In the genomic region with DNA sequence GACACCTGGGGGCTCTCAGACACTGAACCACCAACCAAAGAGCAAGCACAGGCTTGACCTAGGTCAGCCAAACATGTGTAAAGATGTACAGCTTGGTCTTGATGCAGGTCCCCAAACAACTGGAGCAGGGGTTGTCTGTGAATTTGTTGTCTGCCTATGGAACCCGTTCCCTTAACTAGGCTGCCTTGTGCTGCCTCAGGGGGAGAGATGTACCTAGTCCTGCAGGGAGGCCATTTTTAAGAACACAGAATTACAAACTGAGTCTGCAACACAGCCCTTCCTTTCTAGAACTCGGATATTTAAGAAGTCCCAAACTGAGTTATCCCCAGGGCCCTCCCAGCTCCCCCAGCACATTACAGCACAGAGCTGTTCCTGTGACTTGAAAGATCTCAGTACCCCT, we compare ENCODE assay signal across 10 mouse cellular contexts. TPM values are rescaled to one million over a fixed set of nuclear protein-coding genes. Genes with fewer than 3 reads are reported as not detected.
A peak's percentile ranks its signal among the peaks of the same experiment; 100 is the strongest.
DNase-seq lines count a peak whose midpoint lies in the region; ATAC-seq lines count a peak whose summit lies in the region.
"Had no signal": no experiment of that assay in that cellular context is flagged by ENCODE, and none has a peak within 500 bp of the region (broad histone marks: within the 10 kb centered on the region; RNA-seq: fewer than 3 reads in every experiment).

No protein-coding gene starts in this region.

- no peaks in the 10 kb centered on the region; the same call in 1 of the 2 replicates for H3K4me1 ChIP-seq in hindbrain, embryonic 15.5 days (replicated peaks)
- H3K4me1 ChIP-seq in hindbrain, embryonic 11.5 days (replicated peaks; ENCODE audit: control insufficient read depth, insufficient read depth, low read length), result no peaks in the 10 kb centered on the region
- no peaks in the 10 kb centered on the region for H3K4me1 ChIP-seq in neural tube, embryonic 13.5 days (replicated peaks)
- H3K4me1 ChIP-seq in limb, embryonic 10.5 days, result peaks cover 9% of the 10 kb centered on the region; the same call in 1 of the 2 replicates
- no peaks in the 10 kb centered on the region for H3K4me1 ChIP-seq in midbrain, embryonic 11.5 days (ENCODE audit: control insufficient read depth, insufficient read depth, low read length)
- H3K4me1 ChIP-seq: megakaryocyte, embryonic 14.5 days; neural tube, embryonic 12.5 days had no signal

- whole genome bisulfite sequencing in hindbrain, embryonic 15.5 days, result 80% methylated on average over 2 of the region's 2 CpGs
- 79% methylated on average over 2 of the region's 2 CpGs for WGBS in hindbrain, embryonic 11.5 days
- 77% methylated on average over 2 of the region's 2 CpGs for WGBS in neural tube, embryonic 13.5 days
- WGBS in limb, embryonic 10.5 days, result 73% methylated on average over 2 of the region's 2 CpGs
- WGBS in midbrain, embryonic 11.5 days, result 74% methylated on average over 2 of the region's 2 CpGs

- H3K36me3 ChIP-seq in hindbrain, embryonic 15.5 days, result no peaks in the 10 kb centered on the region
- H3K36me3 ChIP-seq in hindbrain, embryonic 11.5 days (ENCODE audit: control insufficient read depth, insufficient read depth, low read length), result no peaks in the 10 kb centered on the region
- H3K36me3 ChIP-seq in neural tube, embryonic 13.5 days, result no peaks in the 10 kb centered on the region
- no peaks in the 10 kb centered on the region for H3K36me3 ChIP-seq in limb, embryonic 10.5 days
- H3K36me3 ChIP-seq in midbrain, embryonic 11.5 days (ENCODE audit: control insufficient read depth, insufficient read depth, low read length), result no peaks in the 10 kb centered on the region
- H3K36me3 ChIP-seq: neural tube, embryonic 12.5 days had no signal

- H3K27ac ChIP-seq in hindbrain, embryonic 15.5 days (replicated peaks), result peak overlapping the region; percentile 53; the same call in 1 of the 2 replicates
- H3K27ac ChIP-seq in hindbrain, embryonic 11.5 days (ENCODE audit: low read depth, low read length), result no peak overlapping the region
- H3K27ac ChIP-seq in neural tube, embryonic 13.5 days (replicated peaks), result peak overlapping the region; percentile 18; the same call in 1 of the 2 replicates
- peak overlapping the region; percentile 25; the same call in 1 of the 2 replicates for H3K27ac ChIP-seq in limb, embryonic 10.5 days
- H3K27ac ChIP-seq in midbrain, embryonic 11.5 days (ENCODE audit: low read depth, low read length), result no peak overlapping the region
- H3K27ac ChIP-seq: neural tube, embryonic 12.5 days had no signal

- H3K27me3 ChIP-seq in hindbrain, embryonic 15.5 days, result no peaks in the 10 kb centered on the region
- no peaks in the 10 kb centered on the region for H3K27me3 ChIP-seq in hindbrain, embryonic 11.5 days (ENCODE audit: control insufficient read depth, insufficient read depth, low read length)
- H3K27me3 ChIP-seq in neural tube, embryonic 13.5 days, result no peaks in the 10 kb centered on the region
- no peaks in the 10 kb centered on the region for H3K27me3 ChIP-seq in limb, embryonic 10.5 days (ENCODE audit: low read depth, poor library complexity, severe bottlenecking)
- no peaks in the 10 kb centered on the region for H3K27me3 ChIP-seq in midbrain, embryonic 11.5 days (ENCODE audit: control insufficient read depth, insufficient read depth, low read length)
- H3K27me3 ChIP-seq: megakaryocyte, embryonic 14.5 days; neural tube, embryonic 12.5 days had no signal

- H3K4me3 ChIP-seq in hindbrain, embryonic 15.5 days, result no peak overlapping the region
- no peak overlapping the region for H3K4me3 ChIP-seq in hindbrain, embryonic 11.5 days (ENCODE audit: low read depth, low read length)
- H3K4me3 ChIP-seq in neural tube, embryonic 13.5 days, result no peak overlapping the region
- no peak overlapping the region for H3K4me3 ChIP-seq in limb, embryonic 10.5 days
- H3K4me3 ChIP-seq in midbrain, embryonic 11.5 days (ENCODE audit: low read depth, low read length), result no peak overlapping the region
- H3K4me3 ChIP-seq: megakaryocyte, embryonic 14.5 days; neural tube, embryonic 12.5 days had no signal

- no peak overlapping the region for H3K4me2 ChIP-seq in hindbrain, embryonic 15.5 days
- H3K4me2 ChIP-seq in hindbrain, embryonic 11.5 days (replicated peaks; ENCODE audit: low read depth, low read length), result no peak overlapping the region
- H3K4me2 ChIP-seq in neural tube, embryonic 13.5 days, result no peak overlapping the region
- H3K4me2 ChIP-seq in midbrain, embryonic 11.5 days, result no peak overlapping the region
- H3K4me2 ChIP-seq: neural tube, embryonic 12.5 days had no signal

- DNase-seq in hindbrain, embryonic 11.5 days (ENCODE audit: low spot score), result no peak
- no peak for DNase-seq in neural tube, embryonic 10.5 days (ENCODE audit: extremely low spot score, low spot score)
- no peak for DNase-seq in limb, embryonic 10.5 days (ENCODE audit: low spot score)
- no peak for DNase-seq in midbrain, embryonic 11.5 days (ENCODE audit: low spot score, missing footprints)
- no peak for DNase-seq in thymus, postnatal 25 days

- no peak for ATAC-seq in hindbrain, embryonic 15.5 days (ENCODE audit: low FRiP score, low read depth)
- no peak for ATAC-seq in hindbrain, embryonic 11.5 days (ENCODE audit: low FRiP score)
- no peak for ATAC-seq in neural tube, embryonic 13.5 days (ENCODE audit: low read depth)
- ATAC-seq in midbrain, embryonic 11.5 days (ENCODE audit: low FRiP score), result no peak

- no peaks in the 10 kb centered on the region for H3K9me3 ChIP-seq in hindbrain, embryonic 15.5 days
- no peaks in the 10 kb centered on the region for H3K9me3 ChIP-seq in hindbrain, embryonic 11.5 days (ENCODE audit: control insufficient read depth, low read length)
- H3K9me3 ChIP-seq in neural tube, embryonic 13.5 days, result no peaks in the 10 kb centered on the region
- H3K9me3 ChIP-seq in limb, embryonic 10.5 days (replicated peaks), result no peaks in the 10 kb centered on the region
- no peaks in the 10 kb centered on the region for H3K9me3 ChIP-seq in midbrain, embryonic 11.5 days (ENCODE audit: control insufficient read depth, low read length)
- H3K9me3 ChIP-seq: megakaryocyte, embryonic 14.5 days; neural tube, embryonic 12.5 days had no signal

- H3K9ac ChIP-seq in hindbrain, embryonic 15.5 days, result no peak overlapping the region
- H3K9ac ChIP-seq in hindbrain, embryonic 11.5 days (ENCODE audit: low read depth, low read length), result no peak overlapping the region
- no peak overlapping the region for H3K9ac ChIP-seq in neural tube, embryonic 13.5 days
- no peak overlapping the region for H3K9ac ChIP-seq in midbrain, embryonic 11.5 days (ENCODE audit: low read length)
- H3K9ac ChIP-seq: forebrain, postnatal 0 days; neural tube, embryonic 12.5 days had no signal

RNA-seq across cellular contexts. Expression of a gene that starts 57.5 kb away (rescaled TPM):
- 23.0 and 25.4 TPM in 2 replicates for polyA plus RNA-seq in hindbrain, embryonic 15.5 days (2015; fragmentation: Nextera tagmentation; extraction: Ambion mirVana)
- polyA plus RNA-seq in hindbrain, embryonic 11.5 days (2014; fragmentation: Nextera tagmentation; extraction: Ambion mirVana), result 18.3 and 20.2 TPM in 2 replicates
- 33.3 and 36.7 TPM in 2 replicates for polyA plus RNA-seq in neural tube, embryonic 13.5 days (2015; fragmentation: Nextera tagmentation; extraction: Ambion mirVana)
- 26.6 and 29.5 TPM in 2 replicates for polyA plus RNA-seq in limb, embryonic 10.5 days (2016; fragmentation: Nextera tagmentation; extraction: Ambion mirVana)
- polyA plus RNA-seq in midbrain, embryonic 11.5 days (2014; fragmentation: Nextera tagmentation; extraction: Ambion mirVana), result 14.8 and 17.1 TPM in 2 replicates

Comparison
In these comparisons a context has a peak if more than half of its experiments do, and no peak if none do; other contexts are left out.
1. H3K27ac ChIP-seq: peak in hindbrain, embryonic 15.5 days (single experiment), neural tube, embryonic 13.5 days (single experiment) and limb, embryonic 10.5 days (single experiment); none in hindbrain, embryonic 11.5 days (single experiment) and midbrain, embryonic 11.5 days (single experiment).